Mouse (Mus musculus) layer of hippocampus, postnatal 36 days (tissue): ENCODE data around the gene Galnt2. TPM values are rescaled to one million over a fixed set of nuclear protein-coding genes. Genes with fewer than 3 reads are reported as not detected.
A peak's percentile ranks its signal among the peaks of the same experiment; 100 is the strongest.

Experiments
- DNase-seq, 2 experiments: peaks; one replicate each; pipeline ENCODE4 v3.0.0; 2022
- total RNA-seq, 2 experiments: library from RNA; stranded (reverse); gene quantifications; 2 replicates each; pipeline ENCODE4 v1.2.3; 2021

Gene Galnt2
- total RNA-seq, 2 experiments from 2014 or later: 32.6 to 45.9 TPM

- no peak for DNase-seq
Observed at GRCm38 (mm10) chr8:124235536-124235935, 4.3 kb downstream of the Galnt2 start.

GRCm38 (mm10) chr8:124239350-124239749 is 8.2 kb downstream of the Galnt2 start:
- no peak for DNase-seq

DNA sequence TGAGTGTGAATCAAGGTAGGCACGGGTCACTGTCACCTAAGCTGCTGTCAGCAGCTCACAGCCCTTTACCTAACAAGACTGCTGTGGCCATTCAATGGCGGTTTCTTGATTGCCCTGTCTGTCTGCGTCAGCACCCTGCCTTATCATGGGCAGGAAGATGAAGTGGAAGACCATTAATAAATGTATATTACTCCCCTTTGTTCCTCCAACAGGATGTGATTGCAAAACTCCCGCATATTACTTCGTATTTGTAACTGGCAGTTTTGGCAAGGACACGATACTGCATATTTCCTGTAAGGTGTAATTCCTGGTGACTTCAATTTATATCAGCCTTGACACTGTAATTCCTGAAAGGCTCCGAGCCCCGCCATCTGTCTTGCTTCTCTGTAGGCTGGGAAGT is 9.7 kb downstream of the Galnt2 start:
- DNase-seq: no peak

GRCm38 (mm10) chr8:124242208-124242607 is 11.0 kb downstream of the Galnt2 start:
- DNase-seq: no peak

DNA sequence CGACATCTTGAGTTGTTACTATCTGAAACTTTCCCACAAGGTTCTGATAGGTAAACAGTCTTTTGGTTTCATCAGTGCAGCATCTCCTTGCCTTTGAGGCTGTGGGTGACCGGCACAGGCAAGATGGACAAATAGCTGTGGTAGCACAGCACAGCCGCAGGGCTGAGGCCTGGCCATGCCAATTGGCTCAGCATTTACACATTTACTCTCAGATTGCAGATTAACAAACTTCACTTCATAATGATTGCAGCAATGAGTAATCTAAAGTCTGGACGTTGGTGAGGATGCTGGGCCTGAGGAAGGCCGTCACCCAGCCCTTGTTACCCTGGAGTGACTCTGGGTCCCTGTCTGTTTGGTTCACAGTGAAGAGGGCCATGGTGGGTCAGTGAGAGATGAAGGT is 11.7 kb downstream of the Galnt2 start:
- no peak for DNase-seq

DNA sequence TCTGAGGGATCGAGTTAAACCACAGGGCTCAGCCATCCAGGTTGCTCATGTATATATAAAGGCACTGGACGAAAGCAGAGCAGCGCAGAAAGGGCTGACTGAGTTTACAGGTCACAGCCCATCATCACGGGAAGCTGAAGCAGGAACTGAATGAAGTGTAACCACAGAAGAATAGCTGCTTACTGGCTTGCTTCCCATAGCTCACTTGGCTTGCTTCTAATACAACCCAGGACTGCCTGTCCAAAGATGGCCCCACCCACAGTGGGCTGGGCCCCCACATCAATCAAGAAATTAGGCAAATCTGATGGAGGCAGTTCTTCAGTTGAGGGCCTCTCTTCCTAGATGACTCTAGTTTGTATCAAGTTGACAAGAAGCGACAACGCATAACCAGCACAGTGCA is 16.4 kb downstream of the Galnt2 start:
- no peak for DNase-seq

- DNase-seq: no peak
Observed at GRCm38 (mm10) chr8:124248688-124249087, 17.5 kb downstream of the Galnt2 start.

GRCm38 (mm10) chr8:124250255-124250654 is 19.1 kb downstream of the Galnt2 start:
- no peak for DNase-seq

DNA sequence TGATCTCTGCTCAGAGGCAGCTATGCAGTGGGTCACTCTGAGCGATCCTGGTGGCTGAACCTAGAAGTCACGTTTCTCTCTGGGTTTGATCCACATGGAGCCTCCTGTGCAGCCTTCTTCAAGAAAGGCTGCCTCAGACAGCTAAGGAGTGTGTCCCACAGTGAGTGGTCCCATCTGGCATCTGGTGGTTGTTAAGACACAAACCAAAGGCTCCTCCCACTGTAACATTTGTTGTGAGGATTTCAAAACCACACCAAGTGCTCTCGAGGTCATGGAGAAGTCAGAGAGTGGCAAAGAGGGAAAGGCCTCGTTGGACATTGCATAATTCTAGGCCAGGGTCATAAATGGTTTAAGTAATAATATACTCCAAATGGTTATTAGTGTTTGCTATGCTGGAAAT is 19.6 kb downstream of the Galnt2 start:
- no peak for DNase-seq

GRCm38 (mm10) chr8:124252533-124252950 is 21.4 kb downstream of the Galnt2 start:
- no peak for DNase-seq

DNA sequence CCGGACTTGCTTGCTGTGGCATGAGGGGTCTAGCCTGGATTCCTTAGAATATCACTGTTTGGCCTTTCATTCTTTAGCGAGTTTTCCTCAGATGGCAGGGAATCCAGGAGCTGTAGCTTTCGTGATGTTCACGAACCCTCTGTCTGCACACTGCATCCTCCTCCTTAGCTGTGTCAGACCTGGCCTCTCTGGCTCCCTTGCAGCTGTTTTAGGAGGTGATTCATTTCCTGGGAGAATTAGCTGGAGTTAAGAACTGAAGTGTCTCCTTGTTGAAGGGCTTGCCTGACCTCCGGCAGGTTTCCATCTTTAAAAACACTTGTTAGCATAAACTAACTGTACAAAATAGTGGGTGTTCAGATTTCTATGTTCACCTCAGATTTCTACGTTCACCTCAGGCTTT is 22.7 kb downstream of the Galnt2 start:
- no peak for DNase-seq

- DNase-seq: no peak
Observed at GRCm38 (mm10) chr8:124256841-124257240, 25.6 kb downstream of the Galnt2 start.

DNA sequence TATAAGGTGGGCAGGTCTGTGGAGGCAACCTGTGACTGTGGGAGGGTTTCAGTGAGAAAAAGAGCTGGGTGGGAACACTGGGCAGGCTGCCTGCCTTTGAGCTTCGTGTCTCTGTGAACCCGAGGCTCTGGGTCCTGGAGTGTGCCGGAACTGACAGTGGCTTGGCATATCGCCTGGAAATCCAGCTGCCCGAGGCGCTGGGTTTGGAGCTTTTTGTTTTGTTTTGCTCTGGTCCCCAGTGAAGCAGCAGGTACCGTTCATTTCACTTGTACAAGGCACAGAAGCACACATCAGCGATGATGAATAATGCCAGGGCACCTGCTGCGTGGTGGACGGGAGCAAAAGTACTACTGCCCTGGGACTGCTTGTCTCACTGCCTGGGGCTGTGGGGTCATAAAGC is 26.2 kb downstream of the Galnt2 start:
- peak; percentile 62 to 63 for DNase-seq

- DNase-seq: no peak
Observed at GRCm38 (mm10) chr8:124259146-124259545, 28.0 kb downstream of the Galnt2 start.

- no peak for DNase-seq
Observed at GRCm38 (mm10) chr8:124259925-124260324, 28.7 kb downstream of the Galnt2 start.

GRCm38 (mm10) chr8:124260371-124260770 is 29.2 kb downstream of the Galnt2 start:
- DNase-seq: no peak

DNA sequence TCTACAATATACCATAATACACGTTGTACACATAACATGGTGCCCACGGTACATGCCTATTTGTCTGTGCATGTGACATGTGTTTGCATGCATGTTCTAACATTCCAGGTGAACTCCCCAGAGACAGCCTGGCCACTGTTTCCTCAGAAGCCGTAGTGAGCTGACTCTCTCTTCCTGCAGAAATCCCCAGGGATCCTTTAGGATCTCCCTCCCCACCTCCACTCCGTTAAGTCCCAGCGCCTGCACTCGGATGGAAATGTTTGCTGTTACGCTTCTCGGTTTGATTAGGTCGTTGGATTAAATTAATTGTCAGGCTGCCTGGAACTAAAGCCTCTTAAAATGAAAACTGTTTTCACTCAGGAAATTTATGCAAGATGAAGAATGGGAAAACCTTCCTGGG is 31.9 kb downstream of the Galnt2 start:
- no peak for DNase-seq

DNA sequence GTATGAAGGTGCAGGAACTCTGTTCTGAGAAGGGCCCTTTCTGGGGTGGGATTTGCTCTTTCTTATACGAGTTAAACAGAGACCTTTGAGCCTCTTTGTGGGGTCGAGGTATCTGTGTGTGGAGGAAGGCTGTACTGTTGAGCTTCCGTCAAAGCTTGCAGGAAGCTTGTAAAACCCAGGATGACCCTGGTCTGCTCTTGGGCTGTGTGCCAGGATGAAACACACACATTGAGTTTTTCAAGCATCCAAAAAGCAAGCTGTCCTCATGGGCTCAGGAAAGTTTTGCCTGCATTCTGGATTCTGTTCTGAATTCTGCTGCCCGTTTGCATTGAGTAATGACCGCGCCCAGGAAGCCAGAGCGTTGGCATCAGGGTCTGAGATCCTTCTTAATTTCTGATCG is 32.8 kb downstream of the Galnt2 start:
- no peak for DNase-seq

GRCm38 (mm10) chr8:124264671-124265070 is 33.5 kb downstream of the Galnt2 start:
- DNase-seq: no peak

DNA sequence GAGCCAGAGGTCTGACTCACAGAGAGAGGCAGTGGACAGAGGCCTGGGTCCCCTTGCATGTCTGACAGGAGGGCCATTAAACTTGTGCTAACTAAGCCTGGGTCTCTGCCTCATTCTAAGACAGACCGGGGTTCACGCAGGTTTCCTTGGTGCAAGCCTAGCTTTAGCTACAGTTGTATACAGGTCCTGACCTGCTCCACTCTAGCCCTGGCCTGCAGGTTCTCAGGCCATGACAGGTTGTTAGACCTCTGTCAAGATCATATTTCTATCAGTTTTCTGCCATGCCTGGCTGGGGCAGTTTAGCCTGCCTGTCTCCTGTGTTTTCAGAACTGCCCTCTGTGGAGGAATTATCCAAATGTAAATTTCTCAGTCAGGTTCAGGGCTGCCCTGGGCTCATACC is 33.9 kb downstream of the Galnt2 start:
- DNase-seq: no peak

GRCm38 (mm10) chr8:124265798-124266197 is 34.6 kb downstream of the Galnt2 start:
- no peak for DNase-seq

DNA sequence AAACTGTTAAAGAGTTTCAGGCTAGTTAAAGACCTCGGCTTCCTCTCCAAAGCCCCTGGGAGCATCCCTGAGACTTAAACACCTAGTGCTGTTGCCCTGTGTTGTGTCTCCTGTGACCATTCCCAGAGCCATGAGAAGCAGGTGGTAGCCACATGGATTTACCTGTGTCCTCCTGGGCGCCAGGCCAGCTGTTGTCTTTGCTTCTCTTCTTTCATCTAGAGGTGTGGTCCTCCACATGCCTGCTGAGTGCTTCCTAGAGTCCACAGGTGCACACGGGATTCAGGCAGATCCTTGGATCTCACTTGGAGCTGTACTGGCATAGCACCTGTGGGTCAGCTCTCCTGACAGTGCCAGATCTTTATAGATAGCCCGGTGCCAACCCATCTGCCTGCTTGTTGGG is 36.0 kb downstream of the Galnt2 start:
- DNase-seq: no peak

- DNase-seq: no peak
Observed at GRCm38 (mm10) chr8:124270504-124270903, 39.3 kb downstream of the Galnt2 start.

DNA sequence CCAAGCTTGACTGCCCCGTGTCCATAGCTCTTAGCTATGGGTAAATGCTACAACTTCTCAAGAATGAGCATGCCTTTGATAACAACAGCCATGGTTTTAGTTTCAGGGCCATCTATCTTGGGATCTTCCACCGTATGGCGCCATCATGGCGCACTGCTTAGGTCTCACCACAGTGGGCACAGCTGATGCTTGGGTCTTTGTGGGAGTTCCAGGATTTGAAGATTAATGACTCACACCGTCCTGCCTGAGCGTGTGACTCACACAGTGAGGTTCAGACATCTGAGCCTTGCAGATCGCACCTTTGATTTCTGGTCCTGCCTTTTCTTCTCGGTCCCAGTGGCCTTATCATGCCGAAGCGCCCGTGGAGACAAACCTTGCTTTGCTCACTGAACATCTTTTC is 39.7 kb downstream of the Galnt2 start:
- DNase-seq: no peak

GRCm38 (mm10) chr8:124271518-124271917 is 40.3 kb downstream of the Galnt2 start:
- DNase-seq: no peak

DNA sequence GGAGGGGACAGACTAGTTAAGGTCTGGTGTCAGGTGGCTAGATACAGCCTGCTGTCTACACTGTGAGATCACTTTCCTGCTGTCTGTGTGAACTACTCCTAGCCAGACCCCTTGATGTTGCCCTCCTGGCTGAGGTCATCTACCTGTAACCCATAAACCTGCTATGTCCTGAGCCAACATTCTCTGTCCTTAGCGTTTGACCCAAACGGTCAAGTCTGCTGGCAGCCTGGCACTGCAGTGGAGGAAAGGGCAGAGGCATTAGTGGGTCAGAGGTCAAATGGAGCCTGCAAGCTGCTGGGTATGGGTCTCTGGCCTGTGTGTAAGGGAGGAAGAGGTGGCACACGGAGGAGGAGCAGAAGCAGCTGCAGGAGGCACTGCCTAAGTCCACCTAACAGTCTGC is 41.6 kb downstream of the Galnt2 start:
- DNase-seq: no peak
